Mouse (Mus musculus): Measurements from ENCODE around the gene Gm11492.

GRCm38 (mm10) chr11:87581933-87582710 is 15.7 kb downstream of the Gm11492 start:
- no peak for TF ChIP-seq CTCF (IDR thresholded peaks at IDR 0.05; ENCODE audit: low read depth)
- TF ChIP-seq EP300 (IDR thresholded peaks at IDR 0.05; ENCODE audit: low read depth), result no peak

Data from liver, postnatal 0 days (tissue).